Mouse (Mus musculus) forebrain, embryonic 10.5 days (tissue): Measurements from ENCODE around the gene Mest. TPM values are rescaled to one million over a fixed set of nuclear protein-coding genes. Genes with fewer than 3 reads are reported as not detected.
A peak's percentile ranks its signal among the peaks of the same experiment; 100 is the strongest.

Source experiments
- DNase-seq: peaks from one replicate; pipeline ENCODE4 v3.0.0-alpha.2; 2017; ENCODE audit warnings: low spot score; ENCODE audit errors: extremely low spot score
- H3K27ac ChIP-seq: fragments of 300-500 bp; sonication (generic); 2 replicates; pipeline ENCODE4 v1.5.1; 2016; ENCODE audit warnings: mild to moderate bottlenecking
- H3K27me3 ChIP-seq: fragments of 300-500 bp; sonication (generic); 2 replicates; pipeline ENCODE4 v1.6.1; 2016; ENCODE audit warnings: mild to moderate bottlenecking; ENCODE audit not compliant: poor library complexity, severe bottlenecking
- H3K36me3 ChIP-seq: fragments of 300-500 bp; sonication (generic); replicated peaks from 2 replicates; pipeline ENCODE4 v1.6.1; 2016; ENCODE audit warnings: mild to moderate bottlenecking, moderate library complexity
- H3K4me1 ChIP-seq: fragments of 300-500 bp; sonication (generic); 2 replicates; pipeline ENCODE4 v1.6.1; 2016
- H3K4me3 ChIP-seq: fragments of 300-500 bp; sonication (generic); 2 replicates; pipeline ENCODE4 v1.5.1; 2016; ENCODE audit warnings: mild to moderate bottlenecking, moderate library complexity
- H3K9me3 ChIP-seq: fragments of 300-500 bp; sonication (generic); 2 replicates; pipeline ENCODE4 v1.6.1; 2016; ENCODE audit warnings: mild to moderate bottlenecking, moderate library complexity
- WGBS: fragments of 180-500 bp; shearing (Covaris S2); methylation state at CpG from one replicate; pipeline ENCODE4 v1.1.7; 2016; 5-methylcytosine and 5-hydroxymethylcytosine counted together
- polyA plus RNA-seq: library from polyadenylated mRNA; unstranded; fragments of >200 nt; fragmentation: Nextera tagmentation; extraction: Ambion mirVana; gene quantifications from 2 replicates; pipeline ENCODE4 v1.2.1, GENCODE M21; 2016

Gene Mest
- polyA plus RNA-seq, 1 experiment from 2014 or later: 2,268 TPM

DNA sequence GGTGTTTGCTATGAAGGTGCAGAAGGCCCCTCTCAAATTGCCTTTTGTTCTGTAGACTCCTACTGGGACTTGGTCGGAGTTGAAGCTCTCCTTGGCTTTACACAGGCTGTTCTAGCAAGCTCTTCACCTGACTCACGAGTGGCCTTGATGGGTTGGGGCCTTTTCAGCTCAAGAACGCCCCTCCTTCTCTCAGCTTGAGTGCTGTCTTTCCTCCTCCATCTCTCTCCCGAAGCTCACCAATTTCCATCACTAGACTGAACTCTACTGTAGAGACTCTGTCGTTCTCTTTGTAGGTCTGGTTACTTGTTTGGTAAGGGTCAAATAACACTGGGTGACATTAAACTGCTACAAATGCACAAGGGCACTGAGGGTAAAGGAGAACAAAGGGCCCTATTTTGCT, 30.5 kb upstream of the Mest start:
- H3K27ac ChIP-seq: peak overlapping the region; percentile 96
- no peaks in the 10 kb centered on the region for H3K27me3 ChIP-seq
- peaks cover 37% of the 10 kb centered on the region for H3K4me1 ChIP-seq
- no peak for DNase-seq
- WGBS: 78% methylated on average over 5 of the region's 5 CpGs
- H3K4me3 ChIP-seq: peak overlapping the region; percentile 54
- no peaks in the 10 kb centered on the region for H3K9me3 ChIP-seq
- 0 out of 2 replicates have a peak, but pooled peaks cover under 1% of the 10 kb centered on the region for H3K36me3 ChIP-seq

DNA sequence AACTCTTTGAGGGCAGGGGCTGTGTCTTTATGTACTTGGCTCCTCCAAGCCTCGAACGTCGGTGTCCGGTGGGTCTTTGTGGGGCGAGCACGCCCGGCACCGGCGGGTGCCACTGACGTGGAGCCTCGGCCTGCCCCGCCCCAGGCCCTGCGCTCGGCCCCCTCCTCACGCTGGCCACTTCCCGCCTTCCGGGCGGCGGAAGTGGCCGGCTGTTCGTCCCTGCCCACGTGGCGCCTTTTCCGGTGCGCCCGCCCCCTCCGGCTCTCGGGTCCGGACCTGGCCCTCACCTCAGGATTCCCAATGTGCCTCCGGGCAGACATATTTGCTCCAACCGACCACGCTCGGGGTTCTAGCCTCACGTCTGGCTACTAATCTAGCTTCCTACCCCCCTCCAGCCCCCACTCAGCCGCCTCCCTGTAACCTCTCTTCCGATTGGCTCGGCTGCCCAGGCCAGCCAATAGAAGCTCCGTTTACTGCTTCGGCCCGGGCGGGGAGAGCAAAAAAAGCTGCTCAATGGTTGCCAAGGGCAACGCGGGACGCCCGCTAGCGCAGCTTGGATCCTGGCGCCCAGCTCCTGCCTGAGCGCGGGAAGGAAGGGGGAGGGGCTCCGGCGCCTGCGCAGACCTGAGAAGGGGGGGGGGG, 29.9 kb upstream of the Mest start, which contains the start of gene Cep41:
Gene Cep41 (minus strand): TSS at position 400 of the 642 bp plus-strand sequence.
- H3K27me3 ChIP-seq: no peaks in the 10 kb centered on the region
- DNase-seq: peak; percentile 99
- under 1% methylated on average over 49 of the region's 52 CpGs for WGBS
- H3K4me3 ChIP-seq: peak within 1 kb of the TSS; percentile 54
- H3K9me3 ChIP-seq: no peaks in the 10 kb centered on the region
- peaks cover 40% of the 10 kb centered on the region for H3K4me1 ChIP-seq
- H3K36me3 ChIP-seq: no peaks in the 10 kb centered on the region
- peak within 1 kb of the TSS; percentile 96 for H3K27ac ChIP-seq

DNA sequence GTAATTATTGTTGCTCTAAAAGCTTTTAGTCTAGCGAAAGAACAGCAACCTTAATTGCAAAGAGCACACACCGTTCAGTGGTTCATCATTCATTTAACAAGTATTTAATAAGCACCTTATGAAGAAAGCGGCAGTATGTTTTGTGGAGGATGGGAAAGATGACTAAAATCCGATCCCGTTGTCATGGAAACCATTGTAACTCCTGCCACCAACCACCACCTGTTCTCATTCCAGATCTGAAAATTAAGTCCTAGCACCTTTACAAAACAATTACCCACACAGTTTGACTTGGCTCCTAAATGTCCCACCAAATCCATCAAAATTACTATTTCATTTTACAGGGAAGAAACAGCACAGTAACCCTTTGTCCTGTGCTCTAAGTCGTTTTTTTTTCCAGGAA, 29.1 kb upstream of the Mest start:
- DNase-seq: no peak

DNA sequence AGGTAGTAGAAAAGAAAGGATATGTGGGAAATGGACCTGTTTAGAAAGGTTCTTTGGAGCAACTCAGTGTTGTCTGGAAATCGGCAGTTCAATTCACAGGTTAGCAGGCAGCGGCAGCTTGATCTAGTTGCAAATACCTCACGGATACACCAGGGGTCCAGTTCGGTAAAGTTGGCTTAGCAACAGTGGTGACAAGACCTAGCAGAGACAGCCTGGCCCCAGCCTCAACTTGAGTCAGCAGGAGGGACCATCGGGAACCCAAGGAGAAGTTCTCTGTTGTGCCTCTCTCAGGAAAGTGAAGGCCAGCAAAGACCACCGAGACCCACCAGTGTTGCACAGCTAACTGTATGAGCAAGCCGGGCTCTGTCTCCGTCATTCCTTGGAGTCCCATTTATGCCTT, 28.2 kb upstream of the Mest start:
- DNase-seq: no peak
- 94% methylated on average over 8 of the region's 8 CpGs for WGBS
- Histone ChIP-seq H3K36me3 (no peaks in the 10 kb centered on the region), H3K27ac (peak overlapping the region; percentile 96), H3K9me3 (no peaks in the 10 kb centered on the region), H3K27me3 (no peaks in the 10 kb centered on the region), H3K4me1 (peaks cover 48% of the 10 kb centered on the region), H3K4me3 (no peak overlapping the region)

More for the DNA sequence above, 29.1 kb upstream of the Mest start:
- no peaks in the 10 kb centered on the region for H3K9me3 ChIP-seq
- no peaks in the 10 kb centered on the region for H3K27me3 ChIP-seq
- H3K4me1 ChIP-seq: peaks cover 40% of the 10 kb centered on the region
- peak overlapping the region; percentile 54 for H3K4me3 ChIP-seq
- H3K36me3 ChIP-seq: no peaks in the 10 kb centered on the region
- peak overlapping the region; percentile 96 for H3K27ac ChIP-seq
- WGBS: 37% methylated on average over 6 of the region's 6 CpGs

DNA sequence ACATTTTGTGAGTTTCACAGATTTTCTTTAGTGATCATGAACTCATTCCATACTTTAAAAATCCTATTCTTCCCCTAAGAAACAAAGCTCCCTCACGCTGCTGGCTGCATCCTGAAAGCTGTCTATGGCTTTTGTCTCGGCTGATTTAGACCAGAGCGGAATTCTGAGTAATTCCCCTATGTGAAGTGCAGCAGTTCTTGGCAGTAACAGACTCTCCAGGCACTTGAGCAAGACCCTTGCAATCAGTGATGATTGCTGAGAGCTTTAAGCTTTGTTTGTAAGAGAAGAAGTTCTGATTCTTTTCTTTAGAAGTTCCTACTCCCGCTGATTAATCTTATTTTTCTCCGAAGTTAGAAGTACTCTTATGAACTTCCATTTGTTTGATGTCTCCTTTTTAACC, 25.9 kb upstream of the Mest start:
- peak overlapping the region; percentile 73 for H3K27ac ChIP-seq
- 54% methylated on average over 5 of the region's 5 CpGs for WGBS

DNA sequence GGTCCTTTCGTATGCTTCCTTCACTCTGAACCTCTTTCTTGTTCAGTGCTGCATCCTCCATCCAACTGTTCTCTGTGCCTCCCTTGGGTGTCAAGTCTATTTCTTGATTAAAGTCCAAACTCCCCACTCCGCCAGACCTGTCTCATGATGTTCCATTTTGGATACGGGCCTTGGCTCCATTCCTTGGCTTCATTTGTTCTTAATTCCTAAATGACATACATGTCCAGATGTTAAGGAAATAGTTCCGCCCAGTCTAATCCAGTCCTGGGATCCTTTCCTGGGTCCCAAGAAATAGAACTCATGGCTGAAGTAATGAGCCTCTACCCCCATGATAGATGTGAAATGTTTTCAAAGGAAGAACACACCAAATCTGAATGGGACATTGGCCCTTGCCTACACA, 25.3 kb upstream of the Mest start:
- H3K27ac ChIP-seq: peak overlapping the region; percentile 73
- no peaks in the 10 kb centered on the region for H3K9me3 ChIP-seq
- H3K4me3 ChIP-seq: no peak overlapping the region
- H3K27me3 ChIP-seq: no peaks in the 10 kb centered on the region
- WGBS: 93% methylated on average over 4 of the region's 4 CpGs
- peaks cover 44% of the 10 kb centered on the region for H3K4me1 ChIP-seq
- no peaks in the 10 kb centered on the region for H3K36me3 ChIP-seq
- DNase-seq: no peak

More for the DNA sequence above, 25.9 kb upstream of the Mest start:
- no peak overlapping the region for H3K4me3 ChIP-seq
- no peak for DNase-seq
- no peaks in the 10 kb centered on the region for H3K9me3 ChIP-seq
- H3K27me3 ChIP-seq: no peaks in the 10 kb centered on the region
- H3K4me1 ChIP-seq: peaks cover 50% of the 10 kb centered on the region
- no peaks in the 10 kb centered on the region for H3K36me3 ChIP-seq

DNA sequence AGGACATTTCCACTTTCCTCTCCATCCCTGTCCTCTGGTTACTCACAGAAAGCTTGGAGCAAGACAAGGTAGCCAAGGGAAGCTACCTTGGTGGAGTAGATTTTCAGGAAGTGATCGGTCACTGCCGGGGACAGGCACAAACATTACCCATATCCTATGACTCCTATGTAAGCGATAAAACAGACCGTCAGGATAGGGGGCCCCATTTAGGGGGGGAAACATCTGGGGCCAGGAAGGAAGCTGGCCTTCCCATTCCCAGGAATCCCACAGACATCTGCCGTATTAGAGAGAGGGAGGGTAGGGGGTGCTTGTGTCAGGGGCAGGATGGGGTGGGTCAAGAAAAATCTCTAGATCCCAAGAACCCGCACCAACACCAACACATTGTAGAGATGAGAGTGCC, 23.2 kb upstream of the Mest start:
- Histone ChIP-seq H3K36me3 (no peaks in the 10 kb centered on the region), H3K4me1 (peaks cover 24% of the 10 kb centered on the region), H3K27me3 (no peaks in the 10 kb centered on the region), H3K9me3 (no peaks in the 10 kb centered on the region), H3K27ac (peak overlapping the region; percentile 79), H3K4me3 (no peak overlapping the region)
- no peak for DNase-seq
- WGBS: 80% methylated on average over 6 of the region's 6 CpGs

DNA sequence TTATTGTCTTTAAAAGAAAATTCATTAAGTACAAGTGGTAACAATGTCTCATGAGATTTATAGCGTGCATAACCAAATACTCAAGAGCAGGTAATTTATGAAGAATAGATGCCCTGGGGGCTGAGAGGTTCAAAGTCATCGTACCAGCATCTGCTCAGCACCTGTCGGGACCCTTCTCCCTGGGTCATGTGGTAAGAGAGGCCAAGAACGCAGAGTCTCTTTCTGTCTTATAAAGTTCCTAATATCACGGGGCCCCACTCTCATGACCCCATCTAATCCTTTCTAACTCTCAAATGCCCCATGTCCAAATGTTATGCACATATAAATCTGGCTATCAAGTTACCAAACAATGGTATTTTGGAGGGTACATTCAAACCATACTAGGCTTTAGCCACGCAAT, 20.5 kb upstream of the Mest start:
- no peaks in the 10 kb centered on the region for H3K9me3 ChIP-seq
- 0 out of 2 replicates have a peak overlapping the region, but pooled peaks have one; percentile 8 for H3K27ac ChIP-seq
- WGBS: 87% methylated on average over 6 of the region's 6 CpGs
- H3K4me1 ChIP-seq: peaks cover 35% of the 10 kb centered on the region
- no peak for DNase-seq
- H3K27me3 ChIP-seq: no peaks in the 10 kb centered on the region
- no peak overlapping the region for H3K4me3 ChIP-seq
- no peaks in the 10 kb centered on the region for H3K36me3 ChIP-seq

DNA sequence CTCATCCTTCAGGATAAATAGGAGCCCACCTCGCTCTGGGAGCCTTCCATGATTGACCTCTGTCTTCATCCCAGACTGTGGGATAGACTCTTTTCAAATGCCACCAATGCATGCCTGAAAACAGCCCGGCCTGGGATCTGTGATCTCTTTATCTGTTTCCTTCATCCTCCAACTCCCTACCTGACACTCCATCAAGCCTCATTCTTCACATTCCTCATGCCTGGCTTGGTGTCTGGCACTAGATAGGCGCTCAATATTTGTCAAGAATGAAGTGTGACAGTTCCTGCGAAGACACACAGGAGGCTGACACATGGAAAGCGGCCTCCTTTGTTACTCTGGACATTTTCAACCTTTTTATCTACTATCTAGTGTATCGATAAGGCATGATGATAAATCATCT, 19.9 kb upstream of the Mest start:
- WGBS: 90% methylated on average over 6 of the region's 6 CpGs
- no peak for DNase-seq

DNA sequence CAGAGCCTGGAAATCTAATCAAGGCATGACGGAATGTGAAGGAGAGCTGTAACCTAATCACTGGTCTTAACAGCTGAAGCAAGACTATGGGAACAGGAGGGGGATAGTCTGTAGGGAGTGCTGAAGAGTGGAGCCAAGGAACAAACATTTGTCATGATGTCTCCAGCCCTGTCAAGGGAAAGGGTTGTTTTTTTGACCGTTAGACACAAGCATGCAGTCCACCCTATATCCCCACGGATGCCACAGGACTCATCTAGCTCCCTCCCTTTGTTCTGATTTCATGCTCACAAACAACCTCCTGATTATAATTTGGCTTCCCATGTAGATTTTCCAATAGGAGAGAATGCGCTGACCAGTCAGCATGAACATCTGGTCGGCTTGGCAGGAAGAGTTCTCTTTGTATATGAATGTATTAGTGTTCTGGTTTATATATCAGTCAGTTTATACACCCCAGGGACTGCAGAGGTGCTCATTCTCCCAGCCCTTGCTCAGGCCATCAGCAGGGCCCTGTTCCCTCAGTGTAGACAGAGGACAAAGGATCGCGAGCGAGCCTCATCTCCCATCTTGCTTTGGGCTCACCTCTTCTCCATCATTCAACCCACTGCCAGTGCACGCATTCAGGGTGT, 19.3 kb upstream of the Mest start:
- DNase-seq: no peak
- no peaks in the 10 kb centered on the region for H3K27me3 ChIP-seq
- peaks cover 36% of the 10 kb centered on the region for H3K4me1 ChIP-seq
- H3K27ac ChIP-seq: peak overlapping the region; percentile 44
- 93% methylated on average over 9 of the region's 9 CpGs for WGBS
- H3K4me3 ChIP-seq: no peak overlapping the region
- H3K9me3 ChIP-seq: no peaks in the 10 kb centered on the region; the same call in 1 of the 2 replicates
- H3K36me3 ChIP-seq: no peaks in the 10 kb centered on the region

More for the DNA sequence above, 19.9 kb upstream of the Mest start:
- Histone ChIP-seq H3K36me3 (no peaks in the 10 kb centered on the region), H3K4me1 (peaks cover 33% of the 10 kb centered on the region), H3K27me3 (no peaks in the 10 kb centered on the region), H3K27ac (0 out of 2 replicates have a peak overlapping the region, but pooled peaks have one; percentile 8), H3K4me3 (no peak overlapping the region), H3K9me3 (no peaks in the 10 kb centered on the region; the same call in 1 of the 2 replicates)

DNA sequence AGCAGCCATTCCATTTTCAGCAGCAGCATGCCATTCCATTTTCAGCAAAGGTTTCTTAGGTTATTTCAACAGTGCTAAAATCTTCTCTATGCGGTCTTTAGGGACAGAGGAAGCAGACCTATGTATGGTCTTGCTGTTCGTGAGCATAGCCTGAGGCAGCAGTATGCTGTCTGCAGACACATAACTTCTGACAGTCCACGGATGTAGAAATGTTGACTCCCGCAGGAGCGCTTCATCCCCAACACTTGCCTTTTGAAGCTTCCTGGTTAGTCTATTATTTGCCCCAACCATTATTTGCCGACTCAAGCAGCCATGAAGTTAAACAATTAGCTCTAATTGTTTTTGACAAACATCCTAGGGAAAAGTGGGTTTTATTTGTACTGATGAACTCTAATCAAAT, 14.2 kb upstream of the Mest start:
- no peaks in the 10 kb centered on the region; the same call in 1 of the 2 replicates for H3K9me3 ChIP-seq
- H3K36me3 ChIP-seq: no peaks in the 10 kb centered on the region
- H3K27ac ChIP-seq: peak overlapping the region; percentile 79
- H3K4me3 ChIP-seq: no peak overlapping the region
- WGBS: 24% methylated on average over 6 of the region's 6 CpGs
- peaks cover 6% of the 10 kb centered on the region for H3K27me3 ChIP-seq
- peaks cover 56% of the 10 kb centered on the region for H3K4me1 ChIP-seq
- no peak for DNase-seq

DNA sequence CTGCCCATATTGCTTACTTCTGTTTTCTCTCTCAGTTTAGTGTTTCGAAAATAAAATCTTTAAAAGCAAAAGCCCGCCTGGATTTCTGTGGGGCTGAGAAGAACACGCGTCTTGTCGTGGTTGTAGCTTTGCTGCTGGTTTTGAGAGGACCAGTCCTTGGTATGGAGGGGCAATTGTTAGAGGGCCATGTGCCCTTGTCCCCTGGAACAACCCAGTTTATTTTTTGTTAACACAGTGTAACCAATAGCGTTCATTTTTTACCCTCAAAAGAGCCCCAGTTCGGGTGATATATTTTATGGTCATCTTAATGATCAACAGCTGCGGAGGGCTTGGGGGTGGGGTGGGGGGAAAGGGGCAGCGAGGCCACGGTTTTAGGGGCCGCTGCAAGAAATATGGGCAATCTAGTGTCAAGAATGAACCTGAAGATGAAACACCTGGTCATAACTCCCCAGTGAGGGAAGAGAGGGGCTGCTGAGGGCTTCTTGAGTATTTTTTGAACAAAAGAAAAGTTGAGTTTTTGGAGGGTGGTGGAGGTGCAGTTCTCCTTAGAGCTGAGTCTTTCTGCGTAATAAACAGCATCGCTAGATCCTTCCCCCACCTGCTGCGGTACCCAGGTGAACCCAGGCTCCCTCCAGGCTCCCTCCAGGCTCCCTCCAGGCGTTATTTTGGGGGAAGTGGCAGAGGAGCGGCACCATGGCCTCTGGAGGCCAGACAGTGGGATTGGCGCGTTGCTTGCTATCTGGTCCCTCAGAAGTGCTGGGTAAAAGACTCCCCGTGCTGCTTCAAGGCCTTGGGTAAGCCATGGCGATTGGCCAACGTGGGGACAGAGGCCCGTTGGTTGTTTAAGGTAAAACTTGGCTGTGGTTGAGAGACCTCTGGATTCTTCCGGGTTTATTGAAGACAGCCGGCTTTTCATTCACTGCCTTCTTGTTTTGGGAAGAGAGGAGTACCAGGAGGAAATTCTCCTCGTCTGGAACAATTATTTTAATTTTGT, 12.7 kb upstream of the Mest start:
- peaks cover 6% of the 10 kb centered on the region for H3K27me3 ChIP-seq
- H3K9me3 ChIP-seq: no peaks in the 10 kb centered on the region; the same call in 1 of the 2 replicates
- no peak overlapping the region for H3K4me3 ChIP-seq
- H3K36me3 ChIP-seq: no peaks in the 10 kb centered on the region
- WGBS: 68% methylated on average over 25 of the region's 25 CpGs
- H3K4me1 ChIP-seq: peaks cover 56% of the 10 kb centered on the region
- DNase-seq: no peak
- peak overlapping the region; percentile 79 for H3K27ac ChIP-seq
